Mouse (Mus musculus): ENCODE measurements around the gene Ehd1.
"Not testable (repeated sequence)": the region's sequence is repeated elsewhere in the genome, so short reads cannot be mapped to it uniquely, and the experiment has no call there.

Gene Ehd1

DNA sequence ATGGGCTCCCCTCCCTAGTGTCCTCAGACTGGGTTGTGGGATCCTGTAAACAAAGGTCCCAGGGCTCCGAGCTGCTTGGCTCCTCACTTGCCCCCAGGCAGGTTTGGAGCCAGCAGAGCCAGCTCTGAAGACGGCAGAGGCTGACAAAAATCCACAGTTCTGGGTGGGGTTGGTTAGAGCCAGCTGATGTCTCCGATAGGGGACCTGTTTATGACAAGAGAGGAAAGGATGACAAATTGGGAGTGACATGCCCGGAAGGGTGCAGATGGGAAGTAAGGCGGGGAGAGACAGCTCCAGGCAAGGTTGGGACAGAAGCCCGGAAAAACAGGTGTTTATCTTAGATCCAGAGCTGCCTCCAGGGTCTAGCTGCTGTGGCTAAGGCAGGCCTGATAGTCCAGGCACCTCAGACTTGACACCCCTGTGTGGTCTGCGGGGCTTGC, 23.9 kb downstream of the Ehd1 start:
- DNase-seq (ENCODE audit: low read depth, low spot score) = no peak

DNA sequence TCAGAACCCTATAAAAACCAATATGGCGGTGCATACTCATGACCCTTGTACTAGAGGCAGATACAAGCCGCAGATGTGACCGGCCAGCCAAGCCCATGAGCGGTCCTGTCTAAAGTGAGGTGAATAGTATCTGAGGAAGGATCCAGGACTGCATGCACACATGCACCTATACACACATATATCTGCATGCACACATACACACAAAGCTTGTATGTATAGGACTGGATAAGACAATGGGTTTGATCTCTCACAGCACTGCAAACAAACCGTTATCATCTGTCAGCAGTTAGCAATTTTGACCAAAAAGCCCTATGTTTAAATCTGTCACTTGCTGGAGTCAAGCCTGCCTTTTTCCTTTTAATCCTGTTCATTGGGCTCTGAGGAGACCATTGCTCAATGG, 25.6 kb downstream of the Ehd1 start:
- DNase-seq (ENCODE audit: low read depth, low spot score) = no peak

DNA sequence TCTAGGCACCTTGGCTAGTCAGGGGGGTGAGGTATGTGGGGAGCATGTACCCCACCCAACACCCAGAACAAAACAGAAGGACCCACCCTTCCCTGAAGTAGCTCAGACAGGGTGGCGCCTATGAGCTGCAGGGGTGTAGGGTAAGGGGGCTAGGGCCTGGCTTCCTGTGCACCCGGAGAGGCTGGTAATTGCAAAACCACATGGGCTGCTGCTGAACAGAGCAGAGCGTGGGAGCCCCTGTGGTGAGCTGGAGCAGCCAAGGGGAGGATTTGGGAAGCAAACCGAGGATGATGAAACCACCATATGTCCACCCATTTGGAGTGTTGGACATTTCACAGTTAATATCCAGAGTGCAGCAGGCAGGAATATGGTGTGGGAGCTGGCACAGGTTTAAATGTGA, 26.0 kb downstream of the Ehd1 start:
- no peak for DNase-seq (ENCODE audit: low read depth, low spot score)

DNA sequence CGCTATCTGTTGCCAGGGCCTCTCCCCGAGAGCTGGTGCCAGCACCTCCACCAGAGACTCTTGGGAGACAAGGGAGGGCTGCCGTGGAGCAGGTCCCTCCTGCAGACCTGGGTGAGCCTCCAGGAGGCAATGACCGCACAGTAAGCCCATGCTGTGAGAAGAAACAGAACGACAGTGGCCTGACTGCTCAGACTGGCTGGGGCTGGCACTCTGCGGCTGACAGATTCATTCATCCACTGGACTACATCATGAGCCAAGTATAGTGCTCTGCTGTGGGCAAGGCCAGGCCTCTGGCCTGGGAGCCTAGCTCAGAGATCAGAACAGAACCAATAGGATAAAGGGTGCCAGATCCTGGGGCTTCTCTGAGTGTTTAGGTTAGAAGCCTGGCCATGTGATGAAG, 27.3 kb downstream of the Ehd1 start:
- no peak for DNase-seq (ENCODE audit: low read depth, low spot score)

DNA sequence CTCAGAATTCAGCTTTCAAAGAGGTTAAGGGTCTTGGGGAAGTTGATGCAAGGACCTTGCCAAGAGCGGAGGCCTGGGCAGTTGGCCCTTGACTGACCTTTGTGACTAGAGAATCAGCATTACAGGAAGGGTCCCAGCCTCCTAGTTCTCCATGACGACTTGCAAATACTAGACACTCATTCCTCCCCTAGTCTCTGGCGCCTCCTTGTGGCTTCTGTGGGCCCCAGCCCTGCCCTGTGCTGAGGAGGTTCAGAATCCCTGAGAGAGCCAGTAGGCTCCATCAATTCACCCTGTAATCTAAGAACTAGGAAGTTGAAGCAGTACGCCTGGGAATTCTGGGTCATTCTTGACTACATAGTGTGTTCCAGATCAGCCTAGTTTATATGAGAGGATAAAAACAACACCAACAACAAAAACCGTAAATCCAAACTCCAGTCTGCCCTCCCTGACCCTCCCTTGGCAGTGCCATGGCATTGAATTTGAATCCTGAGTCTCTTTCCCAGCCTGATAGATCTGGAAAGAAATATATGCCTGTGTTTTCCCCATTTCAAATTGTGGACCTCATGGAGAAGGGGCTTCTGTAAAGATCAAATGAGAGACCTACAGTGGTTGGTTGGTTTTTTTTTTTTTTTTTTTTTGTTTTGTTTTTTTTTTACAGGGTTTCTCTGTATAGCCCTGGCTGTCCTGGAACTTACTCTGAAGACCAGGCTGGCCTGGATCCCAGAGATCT, 28.4 kb downstream of the Ehd1 start:
- no peak for DNase-seq (ENCODE audit: low read depth, low spot score)

DNA sequence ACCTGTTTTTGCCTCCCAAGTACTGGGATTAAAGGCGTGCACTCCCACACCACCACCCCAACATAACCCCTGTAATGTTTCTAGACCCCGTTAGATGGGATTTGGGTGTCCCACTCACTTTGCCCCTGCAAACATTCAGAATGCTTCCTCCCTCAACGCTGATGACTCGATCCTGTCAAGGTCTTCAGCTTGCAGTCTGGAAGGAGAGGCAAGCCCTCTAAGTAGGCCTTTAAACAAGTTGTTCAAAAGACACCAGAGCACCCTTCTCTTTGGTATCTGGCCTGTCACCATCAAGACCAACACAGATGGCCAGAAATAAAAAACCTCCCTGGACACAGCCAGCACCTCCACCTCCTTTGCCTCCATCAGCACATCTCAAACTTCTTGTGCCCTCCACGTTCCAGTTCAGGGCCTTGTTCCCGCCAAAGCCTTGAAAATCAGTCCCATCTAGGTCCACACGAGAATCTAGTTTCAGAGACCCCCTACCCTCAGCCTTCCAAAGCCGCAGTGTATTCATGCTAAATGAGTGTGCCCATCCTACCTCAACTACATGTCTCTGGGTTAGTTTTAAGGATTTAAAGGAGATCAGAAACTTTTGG, 29.1 kb downstream of the Ehd1 start:
- no peak for DNase-seq (ENCODE audit: low read depth, low spot score)

DNA sequence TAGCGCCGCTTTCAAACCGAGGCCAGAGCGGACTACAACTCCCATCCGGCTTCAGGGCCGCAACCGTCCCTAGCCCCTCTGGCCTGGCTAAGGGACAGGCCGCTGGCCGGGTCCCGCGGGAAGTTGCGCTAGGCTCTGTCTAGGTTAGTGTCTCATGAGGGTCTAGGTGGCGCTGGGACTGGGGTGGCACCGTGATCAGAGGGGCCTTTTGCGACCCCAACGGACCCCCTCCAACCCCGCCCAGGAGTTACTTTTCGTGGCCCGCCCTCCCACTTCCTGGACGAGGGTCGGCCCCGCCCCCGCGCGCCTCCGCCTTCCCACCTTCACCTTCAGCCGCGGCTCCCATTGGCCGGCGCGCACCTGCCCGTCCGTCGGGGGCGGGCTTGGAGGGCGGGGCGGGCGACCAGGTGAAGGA, 29.6 kb downstream of the Ehd1 start, which contains the start of gene Cdc42bpg:
Gene Cdc42bpg, plus strand, starts transcription at position 320 of the 415 bp plus-strand sequence.
- DNase-seq (ENCODE audit: low read depth, low spot score) = no peak

DNA sequence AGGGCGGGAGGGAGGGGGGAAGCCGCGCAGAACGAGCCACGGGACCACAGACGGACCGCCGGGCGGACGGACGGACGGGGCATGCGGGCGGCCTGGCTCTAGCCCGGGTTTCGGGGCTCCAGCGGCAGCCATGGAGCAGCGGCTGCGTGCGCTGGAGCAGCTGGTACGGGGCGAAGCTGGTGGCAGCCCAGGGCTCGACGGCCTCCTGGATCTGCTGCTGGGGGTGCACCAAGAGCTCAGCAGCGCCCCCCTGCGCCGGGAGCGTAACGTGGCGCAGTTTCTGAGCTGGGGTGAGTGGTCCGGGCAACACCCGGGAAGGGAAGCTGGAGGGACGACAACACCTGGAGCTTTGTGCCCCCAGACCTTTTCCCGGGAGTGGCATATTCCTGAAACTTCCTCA, 30.1 kb downstream of the Ehd1 start:
- no peak for DNase-seq (ENCODE audit: low read depth, low spot score)

DNA sequence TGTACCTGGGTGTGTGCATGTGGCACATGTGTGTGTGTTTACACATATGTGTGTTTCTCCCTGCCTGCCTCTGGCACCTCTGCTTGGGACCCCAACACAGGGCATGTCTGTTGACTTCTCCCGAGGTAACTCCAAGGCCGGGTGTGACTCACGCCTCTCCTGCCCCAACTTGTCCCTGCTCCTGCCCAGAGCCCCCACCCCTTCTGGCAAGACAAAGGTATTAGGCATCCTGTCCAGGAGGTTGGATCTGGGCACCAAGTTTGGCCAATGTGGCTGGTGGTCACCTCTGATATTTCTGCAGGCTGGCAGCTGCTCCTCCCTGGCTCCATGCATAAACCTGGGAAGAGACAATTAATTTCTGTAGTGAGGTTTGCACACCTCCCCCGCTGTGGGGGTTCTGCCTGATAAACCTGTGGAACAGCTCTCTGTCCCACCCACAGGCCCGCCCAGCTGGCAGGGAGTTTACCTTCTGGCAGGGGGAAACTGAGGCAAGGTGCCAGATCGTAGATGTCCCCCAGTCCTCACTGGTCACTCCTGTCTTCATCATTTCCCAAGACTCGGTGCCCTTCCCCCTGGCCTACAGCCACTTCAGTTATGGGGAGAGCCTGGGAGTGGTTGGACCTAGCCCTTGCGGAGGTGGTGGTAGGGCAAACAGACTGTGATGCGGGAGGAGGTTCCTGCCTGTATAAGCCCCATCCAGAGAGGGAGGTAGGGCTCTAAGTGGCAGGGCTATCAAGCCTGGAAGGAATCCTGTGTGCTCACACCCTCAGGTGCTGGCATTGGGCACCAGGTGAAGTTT, 31.4 kb downstream of the Ehd1 start:
- DNase-seq (ENCODE audit: low read depth, low spot score) = no peak

DNA sequence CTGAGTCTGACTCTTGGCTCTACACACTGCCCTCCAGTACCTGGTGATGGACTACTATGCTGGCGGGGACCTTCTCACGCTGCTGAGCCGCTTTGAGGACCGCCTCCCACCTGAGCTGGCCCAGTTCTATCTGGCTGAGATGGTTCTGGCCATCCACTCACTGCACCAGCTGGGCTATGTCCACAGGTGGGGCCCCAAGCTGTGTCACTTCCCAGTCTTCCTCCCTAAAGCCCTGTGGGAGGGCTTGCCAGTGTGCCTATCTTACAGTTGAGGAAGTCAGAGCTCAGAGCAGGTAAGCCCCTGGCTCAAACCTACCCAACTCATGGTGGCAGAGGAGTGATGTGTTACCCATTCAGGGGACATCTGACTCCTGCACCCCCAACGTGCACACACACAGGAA, 33.7 kb downstream of the Ehd1 start:
- DNase-seq (ENCODE audit: low read depth, low spot score) = no peak

DNA sequence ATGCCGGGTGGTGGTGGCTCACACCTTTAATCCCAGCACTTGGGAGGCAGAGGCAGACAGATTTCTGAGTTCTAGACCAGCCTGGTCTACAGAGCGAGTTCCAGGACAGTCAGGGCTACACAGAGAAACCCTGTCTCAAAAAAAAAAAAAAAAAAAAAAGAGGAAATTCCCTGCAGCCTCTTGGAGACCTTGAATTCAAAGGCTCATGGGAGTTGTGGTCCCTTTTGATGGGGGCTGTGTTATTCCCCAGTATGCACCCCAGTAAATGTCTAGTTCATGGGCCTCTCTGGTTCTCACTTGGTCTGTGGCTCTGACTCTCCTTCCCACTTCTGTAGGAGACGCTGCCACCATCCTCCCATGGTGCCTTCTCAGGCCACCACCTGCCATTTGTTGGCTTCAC, 35.3 kb downstream of the Ehd1 start:
- not testable (repeated sequence) for DNase-seq (ENCODE audit: low read depth, low spot score)

DNA sequence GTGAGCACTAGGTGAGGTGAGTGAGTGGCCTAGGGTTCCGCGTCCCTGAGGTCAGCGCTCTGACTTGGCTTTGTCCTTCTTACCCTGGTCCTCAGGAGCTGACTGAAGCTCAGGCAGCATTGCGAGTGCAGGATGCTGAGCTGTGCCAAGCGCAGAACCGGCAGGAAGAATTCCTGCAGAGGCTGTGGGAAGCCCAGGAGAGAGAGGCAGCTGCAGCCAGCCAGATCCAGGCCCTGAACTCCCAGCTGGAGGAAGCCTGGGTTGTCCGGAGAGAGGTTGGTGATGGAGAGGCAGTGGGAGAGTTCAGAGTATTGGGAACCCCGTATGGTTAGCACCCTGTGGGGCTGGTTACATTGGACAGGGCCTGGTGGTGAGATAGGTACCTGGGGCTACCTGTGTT, 37.3 kb downstream of the Ehd1 start:
- DNase-seq (ENCODE audit: low read depth, low spot score) = no peak

DNA sequence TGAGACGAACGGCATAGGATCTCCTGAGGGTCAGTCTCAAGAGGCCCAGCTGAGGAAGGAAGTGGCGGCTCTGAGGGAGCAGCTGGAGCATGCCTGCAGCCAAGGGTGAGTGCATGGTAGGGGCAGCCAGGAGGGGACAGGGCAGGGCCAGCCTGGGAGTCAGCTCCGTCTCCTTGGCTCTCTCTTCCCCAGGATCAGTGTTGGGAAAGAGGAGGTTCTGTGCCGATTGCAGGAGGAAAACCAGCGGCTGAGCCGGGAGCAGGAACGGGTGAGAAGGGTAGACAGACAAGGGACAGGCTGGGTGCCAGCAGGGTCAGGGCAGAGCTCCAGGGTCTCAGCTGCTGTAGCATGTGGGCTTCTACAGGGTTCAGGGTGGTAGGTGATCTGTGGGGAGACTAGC, 38.0 kb downstream of the Ehd1 start:
- no peak for DNase-seq (ENCODE audit: low read depth, low spot score)

DNA sequence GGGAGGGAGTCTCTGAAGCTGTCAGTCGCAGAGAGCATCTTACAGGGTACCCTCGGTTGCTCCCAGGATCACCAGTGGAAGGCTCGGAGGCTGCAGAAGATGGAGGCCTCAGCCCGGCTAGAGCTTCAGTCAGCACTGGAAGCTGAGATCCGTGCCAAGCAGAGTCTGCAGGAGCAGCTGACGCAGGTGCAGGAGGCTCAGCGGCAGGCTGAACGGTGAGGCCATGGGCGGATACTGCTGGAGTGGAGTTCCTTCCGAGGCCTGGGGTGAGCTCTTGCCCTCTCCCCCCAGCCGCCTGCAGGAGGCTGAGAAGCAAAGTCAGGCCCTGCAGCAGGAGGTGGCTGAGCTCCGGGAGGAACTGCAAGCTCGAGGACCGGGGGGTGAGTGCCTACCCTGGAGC, 39.0 kb downstream of the Ehd1 start:
- DNase-seq (ENCODE audit: low read depth, low spot score) = no peak

DNA sequence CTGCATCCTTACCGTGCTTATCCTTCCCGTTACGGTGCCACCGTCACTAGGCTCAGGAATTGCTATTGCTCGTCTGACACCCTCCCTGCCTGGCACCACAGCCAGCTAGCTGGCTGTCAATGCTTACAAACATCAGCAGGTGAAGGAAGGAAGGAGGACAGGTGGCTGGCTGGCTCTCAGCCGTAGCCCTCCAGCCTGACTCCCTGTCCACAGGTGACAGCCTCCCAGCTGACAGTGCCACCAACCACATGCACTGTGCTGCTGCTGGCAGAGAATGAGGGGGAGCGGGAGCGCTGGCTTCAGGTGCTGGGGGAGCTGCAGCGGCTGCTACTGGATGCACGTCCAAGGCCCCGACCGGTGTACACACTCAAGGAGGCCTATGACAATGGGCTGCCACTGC, 41.6 kb downstream of the Ehd1 start:
- no peak for DNase-seq (ENCODE audit: low read depth, low spot score)

DNA sequence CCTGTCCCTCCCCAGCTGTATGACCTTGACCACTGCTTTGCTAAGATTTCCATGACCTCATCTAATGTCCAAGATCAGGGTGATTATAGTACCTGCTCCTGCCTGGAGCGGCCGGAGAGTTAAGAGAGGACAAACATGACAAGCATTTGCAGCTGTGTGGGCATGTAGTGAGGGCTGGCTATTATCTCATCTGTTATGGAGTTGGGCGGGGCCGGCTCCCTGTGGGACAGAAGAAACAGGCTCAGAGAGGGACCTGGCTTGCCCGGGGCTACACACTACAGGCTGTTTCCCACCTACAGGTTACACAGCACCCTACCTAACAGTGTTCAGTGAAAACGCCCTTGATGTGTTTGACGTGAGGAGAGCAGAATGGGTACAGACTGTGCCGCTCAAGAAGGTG, 44.8 kb downstream of the Ehd1 start:
- no peak for DNase-seq (ENCODE audit: low read depth, low spot score)

DNA sequence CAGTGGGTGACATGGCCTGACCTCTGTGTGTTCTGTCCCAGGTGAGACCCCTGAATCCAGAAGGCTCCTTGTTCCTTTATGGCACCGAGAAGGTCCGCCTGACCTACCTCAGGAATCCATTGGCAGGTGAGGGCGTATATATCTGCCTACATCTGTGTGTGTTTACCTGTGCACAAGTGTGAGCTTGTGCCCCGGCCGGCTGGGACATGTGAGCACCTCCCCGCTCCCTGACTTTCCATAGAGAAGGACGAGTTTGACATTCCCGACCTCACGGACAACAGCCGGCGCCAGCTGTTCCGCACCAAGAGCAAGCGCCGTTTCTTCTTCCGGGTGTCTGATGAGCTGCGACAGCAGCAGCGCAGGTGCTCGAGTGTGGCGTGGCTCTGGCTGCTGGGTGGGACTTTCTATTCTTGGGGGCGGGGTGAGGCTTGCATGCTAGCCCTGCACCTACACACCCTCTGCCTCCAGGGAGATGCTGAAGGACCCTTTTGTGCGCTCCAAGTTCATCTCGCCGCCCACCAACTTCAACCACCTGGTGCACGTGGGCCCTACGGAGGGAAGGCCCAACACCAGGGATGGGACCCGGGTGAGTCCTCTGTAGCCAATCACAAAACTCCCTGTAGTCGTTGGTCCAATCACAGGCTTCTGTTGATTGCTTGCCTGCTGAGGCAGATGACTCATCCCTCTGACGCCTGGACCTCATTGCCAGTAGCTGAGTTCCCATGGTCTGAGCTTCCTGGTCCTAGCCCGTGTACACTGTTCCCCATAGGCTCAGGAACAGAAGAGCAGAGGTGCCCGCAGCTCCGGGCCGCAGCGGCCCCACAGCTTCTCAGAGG, 45.5 kb downstream of the Ehd1 start:
- no peak for DNase-seq (ENCODE audit: low read depth, low spot score)

DNA sequence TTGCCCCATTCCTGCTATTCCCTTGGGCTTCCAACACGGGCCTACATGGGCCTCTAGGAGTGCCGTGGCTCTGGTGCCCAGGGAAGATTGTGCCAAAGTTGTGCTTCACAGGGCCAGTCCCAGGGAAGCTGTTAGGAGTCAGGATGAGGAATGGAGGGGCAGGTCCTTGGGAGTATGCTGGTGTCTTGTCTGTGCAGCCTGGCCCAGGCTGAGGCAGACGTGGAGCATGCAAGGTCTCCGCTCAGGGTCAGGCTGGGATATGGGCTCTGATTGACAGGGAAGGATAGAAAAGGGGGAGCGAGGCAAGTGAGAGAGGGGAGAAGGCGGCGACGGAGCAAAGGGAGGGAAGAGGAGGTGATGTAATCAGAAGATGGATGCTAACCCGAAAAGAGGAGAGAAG, 48.2 kb downstream of the Ehd1 start:
- DNase-seq (ENCODE audit: low read depth, low spot score) = no peak

DNA sequence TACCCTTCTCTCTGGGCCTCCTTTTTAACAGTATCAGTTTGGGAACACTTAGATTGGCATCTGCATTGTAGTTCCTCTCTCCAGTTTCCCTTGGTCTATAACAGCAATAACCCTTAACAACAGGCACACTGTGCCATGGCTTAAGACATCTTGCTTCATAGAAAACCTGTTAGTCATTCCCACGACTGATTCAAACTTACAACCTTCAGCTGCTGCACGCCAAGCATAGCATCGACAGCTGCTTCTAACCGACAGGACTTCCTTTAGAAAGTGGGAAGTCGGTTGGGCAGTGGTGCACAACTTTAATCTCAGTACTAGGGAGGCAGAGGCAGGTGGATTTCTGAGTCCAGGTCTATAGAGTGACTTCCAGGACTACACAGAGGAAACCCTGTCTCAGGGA, 54.7 kb downstream of the Ehd1 start:
- no peak for DNase-seq (ENCODE audit: low read depth, low spot score)

DNA sequence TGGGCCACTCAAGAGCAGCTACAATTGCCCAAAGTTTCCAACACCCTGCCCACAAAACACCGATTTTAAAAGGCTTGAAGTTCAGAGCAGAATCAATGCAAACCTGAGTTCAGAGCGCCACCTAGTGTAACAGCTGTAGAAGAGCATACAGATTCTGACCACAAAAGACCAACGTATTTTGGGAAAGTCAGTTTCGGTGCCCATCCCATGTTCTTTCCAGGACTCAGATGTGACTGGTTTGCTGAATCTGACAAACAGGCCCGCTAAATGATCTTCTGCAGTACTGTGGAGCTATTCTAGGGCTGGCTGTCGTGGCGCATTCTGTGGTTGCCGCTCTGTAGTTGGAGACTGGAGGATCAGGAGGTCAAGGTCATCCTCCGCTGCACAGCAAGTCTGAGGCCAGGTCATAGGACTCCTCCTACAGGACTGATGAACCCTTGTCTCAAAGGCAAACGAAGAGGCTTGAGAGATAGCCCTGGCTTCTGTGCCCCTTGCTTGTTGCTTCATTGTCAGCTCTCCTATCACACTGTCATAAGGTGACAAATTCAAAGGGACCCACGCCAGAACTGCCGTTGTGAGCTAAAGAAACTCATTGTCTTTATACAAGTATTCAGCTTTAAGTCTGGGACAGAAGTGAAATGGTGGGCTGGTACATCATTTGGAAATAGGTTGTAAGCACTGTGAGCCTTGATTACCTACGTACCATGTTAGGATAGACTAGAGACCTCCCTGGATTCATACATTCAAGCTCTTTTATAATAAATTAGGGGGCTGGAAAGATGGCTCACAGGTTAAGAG, 55.4 kb downstream of the Ehd1 start:
- peak; percentile 34 for DNase-seq (ENCODE audit: low read depth, low spot score)

Measured in brain, embryonic 18.5 days (tissue).